ENCODE assay signal across 15 mouse cellular contexts in genomic region chr8:120445249-120445648, GRCm38 (mm10).
DNase-seq lines count a peak whose midpoint lies in the region; ATAC-seq and TF ChIP-seq lines count a peak whose summit lies in the region.
"Had no signal": no experiment of that assay in that cellular context is flagged by ENCODE, and none has a peak within 500 bp of the region (broad histone marks: within the 10 kb centered on the region; RNA-seq: fewer than 3 reads in every experiment).

No protein-coding gene starts in this region.

- TF ChIP-seq POLR2A in CH12.LX (IDR thresholded peaks at IDR 0.05; ENCODE audit: low read depth, low read length): no peak

- H3K27me3 ChIP-seq in CH12.LX (replicated peaks): peaks cover 9% of the 10 kb centered on the region
- no peaks in the 10 kb centered on the region for H3K27me3 ChIP-seq in intestine, embryonic 15.5 days (replicated peaks)
- H3K27me3 ChIP-seq: hindbrain, embryonic 15.5 days; neural tube, embryonic 12.5 days had no signal

- no peaks in the 10 kb centered on the region for H3K36me3 ChIP-seq in CH12.LX (replicated peaks in 1 of 2; ENCODE audit: control insufficient read depth in 1 of 2, insufficient read depth in 1 of 2, low read length in 1 of 2)
- H3K36me3 ChIP-seq in intestine, embryonic 15.5 days: no peaks in the 10 kb centered on the region
- H3K36me3 ChIP-seq: hindbrain, embryonic 15.5 days; neural tube, embryonic 12.5 days had no signal

- H3K4me2 ChIP-seq in CH12.LX (ENCODE audit: insufficient read depth, low read depth, poor library complexity, severe bottlenecking): no peak overlapping the region
- H3K4me2 ChIP-seq in intestine, embryonic 15.5 days (replicated peaks): no peak overlapping the region
- H3K4me2 ChIP-seq: hindbrain, embryonic 15.5 days; neural tube, embryonic 12.5 days had no signal

- DNase-seq in adrenal gland, postnatal 14 days: peak; percentile 41
- DNase-seq in adrenal gland, postnatal 25 days: no peak
- peak; percentile 39 for DNase-seq in CH12.LX (ENCODE audit: extremely low read depth)
- peak; percentile 39 for DNase-seq in lung, postnatal 14 days
- no peak for DNase-seq in gastrocnemius, postnatal 4 days (ENCODE audit: low spot score in 2 of 2)
- no peak for DNase-seq in gastrocnemius, adult 8-10 months (ENCODE audit: low spot score in 2 of 2)
- no peak for DNase-seq in layer of hippocampus, postnatal 10 days (ENCODE audit: low spot score in 2 of 2)
- DNase-seq: adrenal gland, adult 2 months; cerebellum, adult 18-20 months; heart, adult 11 months; right cerebral cortex, postnatal 14 days had no signal

- peak; percentile 53 for ATAC-seq in intestine, embryonic 15.5 days
- ATAC-seq: forebrain, embryonic 16.5 days had no signal

- no peak overlapping the region for H3K27ac ChIP-seq in CH12.LX (ENCODE audit: insufficient read depth, low read depth)
- no peak overlapping the region for H3K27ac ChIP-seq in intestine, embryonic 15.5 days
- H3K27ac ChIP-seq: hindbrain, embryonic 15.5 days; neural tube, embryonic 12.5 days had no signal

- H3K9me3 ChIP-seq in CH12.LX (replicated peaks; ENCODE audit: low read length): no peaks in the 10 kb centered on the region
- no peaks in the 10 kb centered on the region for H3K9me3 ChIP-seq in intestine, embryonic 15.5 days
- H3K9me3 ChIP-seq: hindbrain, embryonic 15.5 days; neural tube, embryonic 12.5 days had no signal

- no peak for TF ChIP-seq RAD21 in CH12.LX (IDR thresholded peaks at IDR 0.05; ENCODE audit: low read depth, low read length)

- WGBS in intestine, embryonic 15.5 days: 37% methylated on average over 10 of the region's 10 CpGs

- dilution Hi-C loops in CH12.LX (cut with MboI; ENCODE audit: extremely low pct_ligation_motif_present, extremely low pct_unique_long_range_greater_than_20kb, low sequenced_read_pairs): no loop called here

- H3K4me1 ChIP-seq in CH12.LX (ENCODE audit: control insufficient read depth in 1 of 2, insufficient read depth in 2 of 2): peaks cover 21 to 26% of the 10 kb centered on the region in 2 experiments
- H3K4me1 ChIP-seq in intestine, embryonic 15.5 days (replicated peaks): peaks cover 54% of the 10 kb centered on the region

- in situ Hi-C loops in CH12.LX (cut with MboI; ENCODE audit: low pct_ligation_motif_present, low pct_unique_long_range_greater_than_20kb, low sequenced_read_pairs): no loop called here

- H3K9ac ChIP-seq in CH12.LX (ENCODE audit: insufficient read depth, low read depth): no peak overlapping the region
- H3K9ac ChIP-seq in intestine, embryonic 15.5 days: no peak overlapping the region
- H3K9ac ChIP-seq: hindbrain, embryonic 15.5 days; neural tube, embryonic 12.5 days had no signal

- H3K4me3 ChIP-seq in CH12.LX (replicated peaks in 1 of 3; ENCODE audit: low read depth in 2 of 3, low read length in 2 of 3, poor library complexity in 1 of 3): no peak overlapping the region
- no peak overlapping the region for H3K4me3 ChIP-seq in intestine, embryonic 15.5 days (replicated peaks)
- H3K4me3 ChIP-seq: hindbrain, embryonic 15.5 days; neural tube, embryonic 12.5 days had no signal

- no peak for TF ChIP-seq CTCF in CH12.LX (conservative IDR thresholded peaks at IDR 0.05 in 1 of 2, IDR thresholded peaks at IDR 0.05 in 1 of 2; ENCODE audit: low read depth in 2 of 2, low read length in 2 of 2)

- H3K79me2 ChIP-seq in CH12.LX (replicated peaks; ENCODE audit: control insufficient read depth, extremely low read depth, insufficient read depth, poor library complexity, severe bottlenecking): no peaks in the 10 kb centered on the region

- no peak for TF ChIP-seq EP300 in CH12.LX (IDR thresholded peaks at IDR 0.05; ENCODE audit: low read length)

TF ChIP-seq in CH12.LX, 34 proteins besides CTCF, POLR2A, EP300 and RAD21:
- no peak for TF ChIP-seq SMC3 (IDR thresholded peaks at IDR 0.05; ENCODE audit: low read depth, low read length)
- TF ChIP-seq MAFK (IDR thresholded peaks at IDR 0.05; ENCODE audit: insufficient replicate concordance, low read length): no peak
- no peak for TF ChIP-seq CHD2 (IDR thresholded peaks at IDR 0.05; ENCODE audit: low read length)
- TF ChIP-seq TBP (conservative IDR thresholded peaks at IDR 0.05; ENCODE audit: low read depth, low read length): no peak
- no peak for TF ChIP-seq E2F4 (IDR thresholded peaks at IDR 0.05; ENCODE audit: insufficient replicate concordance, low read depth, low read length)
- no peak for TF ChIP-seq MAZ (IDR thresholded peaks at IDR 0.05; ENCODE audit: low read depth, low read length)
- no peak for TF ChIP-seq CHD1 (IDR thresholded peaks at IDR 0.05; ENCODE audit: low read depth, low read length)
- no peak for TF ChIP-seq USF1 (IDR thresholded peaks at IDR 0.05; ENCODE audit: low read depth, low read length)
- no peak for TF ChIP-seq NRF1 (IDR thresholded peaks at IDR 0.05; ENCODE audit: low read depth, low read length)

Comparison
In these comparisons a context has a peak if more than half of its experiments do, and no peak if none do; other contexts are left out.
1. DNase-seq: peak in adrenal gland, postnatal 14 days (single experiment), CH12.LX (single experiment) and lung, postnatal 14 days (single experiment); none in adrenal gland, postnatal 25 days (single experiment), gastrocnemius, postnatal 4 days (0 of 2), gastrocnemius, adult 8-10 months (0 of 2) and layer of hippocampus, postnatal 10 days (0 of 2).